ENCODE assay signal across 8 mouse cellular contexts in genomic region chr4:122996618-122997381, GRCm38 (mm10). TPM values are rescaled to one million over a fixed set of nuclear protein-coding genes. Genes with fewer than 3 reads are reported as not detected.
DNase-seq lines count a peak whose midpoint lies in the region; ATAC-seq and TF ChIP-seq lines count a peak whose summit lies in the region.

No protein-coding gene starts in this region.

- H3K9ac ChIP-seq in forebrain, embryonic 11.5 days (ENCODE audit: low read length) = peak overlapping the region; percentile 92
- peak overlapping the region; percentile 80 for H3K9ac ChIP-seq in intestine, embryonic 15.5 days

- peak overlapping the region; percentile 79 for H3K4me3 ChIP-seq in heart, embryonic 10.5 days
- peak overlapping the region; percentile 86 for H3K4me3 ChIP-seq in forebrain, embryonic 11.5 days (ENCODE audit: low read depth, low read length)
- H3K4me3 ChIP-seq in intestine, embryonic 15.5 days (replicated peaks) = peak overlapping the region; percentile 74
- peak overlapping the region; percentile 84 for H3K4me3 ChIP-seq in small intestine, adult 2 months (ENCODE audit: low read depth, low read length)

- peak overlapping the region; percentile 86 for H3K27ac ChIP-seq in heart, embryonic 10.5 days
- peak overlapping the region; percentile 84 for H3K27ac ChIP-seq in forebrain, embryonic 11.5 days (ENCODE audit: low read depth, low read length)
- H3K27ac ChIP-seq in intestine, embryonic 15.5 days = peak overlapping the region; percentile 81
- no peak overlapping the region for H3K27ac ChIP-seq in small intestine, adult 2 months (ENCODE audit: insufficient read depth, low read depth, low read length)

- no peaks in the 10 kb centered on the region for H3K9me3 ChIP-seq in heart, embryonic 10.5 days
- H3K9me3 ChIP-seq in forebrain, embryonic 11.5 days (ENCODE audit: control insufficient read depth, low read length) = no peaks in the 10 kb centered on the region
- no peaks in the 10 kb centered on the region for H3K9me3 ChIP-seq in intestine, embryonic 15.5 days

- H3K4me2 ChIP-seq in forebrain, embryonic 11.5 days (ENCODE audit: low read depth, low read length, severe bottlenecking) = peak overlapping the region; percentile 87
- H3K4me2 ChIP-seq in intestine, embryonic 15.5 days (replicated peaks) = peak overlapping the region; percentile 98

- under 1% methylated on average over 47 of the region's 47 CpGs for WGBS in heart, embryonic 10.5 days
- under 1% methylated on average over 44 of the region's 47 CpGs for WGBS in forebrain, embryonic 11.5 days
- under 1% methylated on average over 45 of the region's 47 CpGs for WGBS in intestine, embryonic 15.5 days
- WGBS in small intestine, adult 2 months = under 1% methylated on average over 47 of the region's 47 CpGs

- intact Hi-C loops in heart, postnatal 25 days (cut with DNase I) = no loop called here

- no peak for TF ChIP-seq POLR2A in small intestine, adult 2 months (IDR thresholded peaks at IDR 0.05; ENCODE audit: low read depth, low read length)

- H3K27me3 ChIP-seq in heart, embryonic 10.5 days (ENCODE audit: insufficient read depth, poor library complexity, severe bottlenecking) = peaks cover 42% of the 10 kb centered on the region
- H3K27me3 ChIP-seq in forebrain, embryonic 11.5 days (ENCODE audit: control insufficient read depth, insufficient read depth, low read length) = no peaks in the 10 kb centered on the region
- 0 out of 2 replicates have a peak, but pooled peaks cover 2% of the 10 kb centered on the region for H3K27me3 ChIP-seq in intestine, embryonic 15.5 days (replicated peaks)
- H3K27me3 ChIP-seq in small intestine, adult 2 months (ENCODE audit: control insufficient read depth, insufficient read depth, low read length) = peaks cover 3% of the 10 kb centered on the region; the same call in 1 of the 2 replicates

- H3K4me1 ChIP-seq in heart, embryonic 10.5 days = peaks cover 32% of the 10 kb centered on the region
- peaks cover 22% of the 10 kb centered on the region for H3K4me1 ChIP-seq in forebrain, embryonic 11.5 days (replicated peaks; ENCODE audit: control insufficient read depth, insufficient read depth, low read length)
- peaks cover 19% of the 10 kb centered on the region for H3K4me1 ChIP-seq in intestine, embryonic 15.5 days (replicated peaks)
- H3K4me1 ChIP-seq in small intestine, adult 2 months (ENCODE audit: control insufficient read depth, insufficient read depth, insufficient read length, low read length) = peaks cover 6% of the 10 kb centered on the region; the same call in 1 of the 2 replicates

- no peak for TF ChIP-seq CTCF in small intestine, adult 2 months (IDR thresholded peaks at IDR 0.05; ENCODE audit: extremely low read depth, insufficient read length, insufficient replicate concordance, low read depth, low read length)

- peak; percentile 11; the same call in 1 of the 2 replicates for ATAC-seq in forebrain, embryonic 11.5 days (replicated peaks; ENCODE audit: low FRiP score)
- peak; percentile 27 for ATAC-seq in intestine, embryonic 15.5 days
- ATAC-seq in monocyte, adult 5-6 weeks (replicated peaks; ENCODE audit: insufficient number of reproducible peaks, low FRiP score, low TSS enrichment, poor library complexity, severe bottlenecking) = no peak

- no peak for DNase-seq in heart, embryonic 10.5 days (ENCODE audit: low spot score)
- DNase-seq in heart, postnatal 25 days (ENCODE audit: low spot score) = no peak
- DNase-seq in ES-CJ7 (ENCODE audit: low read depth, low spot score) = peak; percentile 82
- DNase-seq in forebrain, embryonic 11.5 days (ENCODE audit: low spot score) = peak; percentile 80
- peak; percentile 58 for DNase-seq in lung, postnatal 10 days

- H3K36me3 ChIP-seq in heart, embryonic 10.5 days = no peaks in the 10 kb centered on the region; the same call in 1 of the 2 replicates
- no peaks in the 10 kb centered on the region; the same call in 1 of the 2 replicates for H3K36me3 ChIP-seq in forebrain, embryonic 11.5 days (ENCODE audit: control insufficient read depth, insufficient read depth, low read length)
- no peaks in the 10 kb centered on the region for H3K36me3 ChIP-seq in intestine, embryonic 15.5 days
- H3K36me3 ChIP-seq in small intestine, adult 2 months (ENCODE audit: control insufficient read depth, insufficient read depth, low read length) = peaks cover 1% of the 10 kb centered on the region; the same call in 1 of the 2 replicates

RNA-seq across cellular contexts. Expression of gene Mycl, which starts 1.3 kb away (rescaled TPM):
- 2.5 and 8.6 TPM in 2 replicates for polyA plus RNA-seq in heart, embryonic 10.5 days (2016; fragmentation: Nextera tagmentation; extraction: Ambion mirVana)
- total RNA-seq in heart, postnatal 25 days (2021) = under 1 TPM; 0.08 to 0.53 TPM
- polyA plus RNA-seq in forebrain, embryonic 11.5 days (2014; fragmentation: Nextera tagmentation; extraction: Ambion mirVana) = 66.8 and 69.5 TPM in 2 replicates
- polyA plus RNA-seq in intestine, embryonic 15.5 days (2015; fragmentation: Nextera tagmentation; extraction: Ambion mirVana) = 8.4 and 9.2 TPM in 2 replicates
- 3.0 and 7.1 TPM in 2 replicates for polyA plus RNA-seq in small intestine, adult 2 months (2012; rRNA removed)
- 1.3 TPM in 1 of 3 replicates, not detected in the others for total RNA-seq in monocyte, adult 5-6 weeks (2017)

RNA-seq across cellular contexts. Expression of gene Trit1, which starts 19.6 kb away (rescaled TPM):
- polyA plus RNA-seq in heart, embryonic 10.5 days (2016; fragmentation: Nextera tagmentation; extraction: Ambion mirVana) = 15.0 and 18.3 TPM in 2 replicates
- 1 to 10 TPM; 5.4 to 6.4 TPM for total RNA-seq in heart, postnatal 25 days (2021)
- 21.6 and 24.4 TPM in 2 replicates for polyA plus RNA-seq in forebrain, embryonic 11.5 days (2014; fragmentation: Nextera tagmentation; extraction: Ambion mirVana)
- polyA plus RNA-seq in intestine, embryonic 15.5 days (2015; fragmentation: Nextera tagmentation; extraction: Ambion mirVana) = 15.6 and 16.7 TPM in 2 replicates
- 2.5 and 2.7 TPM in 2 replicates for polyA plus RNA-seq in small intestine, adult 2 months (2012; rRNA removed)
- total RNA-seq in monocyte, adult 5-6 weeks (2017) = 14.1 to 23.3 TPM (median 15.6 TPM) in 3 replicates

RNA-seq across cellular contexts. Expression of gene Mfsd2a, which starts 35.8 kb away (rescaled TPM):
- 1.6 and 2.0 TPM in 2 replicates for polyA plus RNA-seq in heart, embryonic 10.5 days (2016; fragmentation: Nextera tagmentation; extraction: Ambion mirVana)
- not detected for total RNA-seq in heart, postnatal 25 days (2021)
- 22.5 TPM in 2 replicates for polyA plus RNA-seq in forebrain, embryonic 11.5 days (2014; fragmentation: Nextera tagmentation; extraction: Ambion mirVana)
- polyA plus RNA-seq in intestine, embryonic 15.5 days (2015; fragmentation: Nextera tagmentation; extraction: Ambion mirVana) = 2.1 and 2.3 TPM in 2 replicates
- 23.8 and 28.0 TPM in 2 replicates for polyA plus RNA-seq in small intestine, adult 2 months (2012; rRNA removed)
- total RNA-seq in monocyte, adult 5-6 weeks (2017) = not detected in 3 replicates

Comparison
In these comparisons a context has a peak if more than half of its experiments do, and no peak if none do; other contexts are left out.
1. DNase-seq: peak in ES-CJ7 (single experiment), forebrain, embryonic 11.5 days (single experiment) and lung, postnatal 10 days (single experiment); none in heart, embryonic 10.5 days (single experiment) and heart, postnatal 25 days (single experiment).
2. Peak in every context shown above with its lines, with median percentiles within 50 percentile points of each other: H3K4me3 ChIP-seq.